Mouse (Mus musculus) spleen, adult 2 months (tissue): ENCODE measurements around the gene Krtap29-1.

ENCODE experiments used
- CTCF ChIP-seq: fragments of 200-500 bp; IDR thresholded peaks from 2 replicates; pipeline ENCODE4 v1.5.1; 2011; ENCODE audit warnings: mild to moderate bottlenecking, inconsistent platforms; ENCODE audit not compliant: insufficient read depth, insufficient read length, insufficient replicate concordance; ENCODE audit errors: extremely low read depth
- POLR2A ChIP-seq: fragments of 200-500 bp; IDR thresholded peaks from 2 replicates; pipeline ENCODE4 v1.6.1; 2011; ENCODE audit warnings: low read depth, low read length, inconsistent platforms

DNA sequence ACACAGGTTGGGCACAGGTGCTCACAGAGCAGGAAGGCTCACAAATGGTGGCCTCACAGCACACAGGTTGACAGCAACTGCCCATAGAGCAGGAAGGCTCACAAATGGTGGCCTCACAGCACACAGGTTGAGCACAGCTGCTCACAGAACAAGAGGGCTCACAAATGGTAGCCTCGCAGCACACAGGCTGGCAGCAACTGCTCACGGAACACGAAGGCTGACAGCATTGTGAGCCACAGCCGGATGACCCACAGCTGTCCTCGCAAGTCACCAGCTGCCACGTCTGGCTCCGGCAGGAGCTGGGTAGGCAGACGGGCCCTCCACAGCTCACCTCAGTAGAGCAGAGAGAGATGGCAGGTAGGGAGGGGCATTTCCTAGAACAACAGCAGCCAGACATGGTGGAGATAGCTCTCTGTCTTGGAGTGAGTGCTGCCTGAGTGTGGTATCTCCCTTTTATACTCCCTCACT is 7.4 kb upstream of the Krtap29-1 start, which contains the start of gene Krtap16-1:
- TF ChIP-seq POLR2A (no peak), CTCF (no peak)
